Mouse (Mus musculus) liver, adult 2 months (tissue): ENCODE results near the gene Slc39a11. TPM values are rescaled to one million over a fixed set of nuclear protein-coding genes. Genes with fewer than 3 reads are reported as not detected.

Experiments
- DNase-seq: peaks from one replicate; pipeline ENCODE4 v3.0.0-alpha.2; 2011; ENCODE audit warnings: low read depth, low spot score; ENCODE audit errors: extremely low read depth
- H3K27ac ChIP-seq: fragments of 200-500 bp; replicated peaks from 2 replicates; pipeline ENCODE4 v1.5.1; 2012; ENCODE audit warnings: low read depth, mild to moderate bottlenecking, control low read depth, inconsistent platforms, low read length; ENCODE audit not compliant: insufficient read depth
- H3K27me3 ChIP-seq: fragments of 200-500 bp; 2 replicates; pipeline ENCODE4 v1.6.1; 2012; ENCODE audit warnings: mild to moderate bottlenecking, moderate library complexity, low read length, inconsistent platforms; ENCODE audit not compliant: control insufficient read depth, insufficient read depth
- H3K36me3 ChIP-seq: fragments of 200-500 bp; 2 replicates; pipeline ENCODE4 v1.6.1; 2012; ENCODE audit warnings: low read length, inconsistent platforms; ENCODE audit not compliant: control insufficient read depth, insufficient read depth
- H3K4me1 ChIP-seq: fragments of 200-500 bp; 2 replicates; pipeline ENCODE4 v1.6.1; 2011; ENCODE audit warnings: low read length; ENCODE audit not compliant: control insufficient read depth, insufficient read depth
- H3K4me3 ChIP-seq: fragments of 200-500 bp; 2 replicates; pipeline ENCODE4 v1.5.1; 2011; ENCODE audit warnings: low read depth, mild to moderate bottlenecking, control low read depth, low read length, moderate library complexity; ENCODE audit not compliant: insufficient read depth
- H3K79me2 ChIP-seq: fragments of 200-500 bp; 2 replicates; pipeline ENCODE4 v1.6.1; 2012; ENCODE audit warnings: inconsistent platforms, mild to moderate bottlenecking, low read length, moderate library complexity; ENCODE audit not compliant: control insufficient read depth, insufficient read depth
- H3K9ac ChIP-seq: fragments of 200-500 bp; 2 replicates; pipeline ENCODE4 v1.6.1; 2012; ENCODE audit warnings: low read depth, mild to moderate bottlenecking, control low read depth, inconsistent platforms, low read length
- CTCF ChIP-seq: fragments of 200-500 bp; IDR thresholded peaks from 2 replicates; pipeline ENCODE4 v1.5.1; 2011; ENCODE audit warnings: low read depth, low read length, control low read depth
- POLR2A ChIP-seq: fragments of 200-500 bp; IDR thresholded peaks from 2 replicates; pipeline ENCODE4 v1.6.1; 2011; ENCODE audit warnings: low read length, control low read depth; ENCODE audit not compliant: insufficient read depth; ENCODE audit errors: extremely low read depth
- WGBS: fragments of 180-500 bp; shearing (Covaris S2); methylation state at CpG from one replicate; pipeline ENCODE4 v1.1.7; 2018; 5-methylcytosine and 5-hydroxymethylcytosine counted together
- polyA plus RNA-seq: library from polyadenylated mRNA; depleted of rRNA; stranded (reverse); fragments of >200 nt; gene quantifications from 2 replicates; pipeline ENCODE4 v1.2.3, GENCODE M21; 2012
- total RNA-seq: library from RNA; depleted of rRNA; stranded (reverse); fragments of >200 nt; gene quantifications from 2 replicates; pipeline ENCODE4 v1.2.3, GENCODE M21; 2014

Slc39a11 gene
- total and polyA plus RNA-seq, 2 experiments, result 18.8 to 22.8 TPM

GRCm38 (mm10) chr11:113533931-113534330 is 115.9 kb downstream of the Slc39a11 start:
- DNase-seq, result no peak
- no peaks in the 10 kb centered on the region for H3K27me3 ChIP-seq
- no peak overlapping the region for H3K4me3 ChIP-seq
- 85% methylated on average over 7 of the region's 7 CpGs for WGBS
- H3K79me2 ChIP-seq, result no peaks in the 10 kb centered on the region
- no peak overlapping the region for H3K9ac ChIP-seq
- H3K36me3 ChIP-seq, result no peaks in the 10 kb centered on the region
- TF ChIP-seq CTCF (no peak), POLR2A (no peak)
- H3K4me1 ChIP-seq, result no peaks in the 10 kb centered on the region
- H3K27ac ChIP-seq, result no peak overlapping the region

- Histone ChIP-seq H3K27ac (no peak overlapping the region), H3K36me3 (no peaks in the 10 kb centered on the region), H3K4me1 (0 out of 2 replicates have a peak, but pooled peaks cover 3% of the 10 kb centered on the region), H3K27me3 (no peaks in the 10 kb centered on the region), H3K9ac (no peak overlapping the region), H3K4me3 (no peak overlapping the region), H3K79me2 (no peaks in the 10 kb centered on the region)
- peak; percentile 89 for DNase-seq
- TF ChIP-seq CTCF (no peak), POLR2A (no peak)
- WGBS, result 28% methylated on average over 3 of the region's 3 CpGs
Observed at GRCm38 (mm10) chr11:113528391-113528790, 121.5 kb downstream of the Slc39a11 start.

GRCm38 (mm10) chr11:113525731-113526130 is 124.1 kb downstream of the Slc39a11 start:
- Histone ChIP-seq H3K9ac (no peak overlapping the region), H3K27ac (no peak overlapping the region), H3K4me1 (0 out of 2 replicates have a peak, but pooled peaks cover 3% of the 10 kb centered on the region), H3K4me3 (no peak overlapping the region), H3K27me3 (no peaks in the 10 kb centered on the region), H3K36me3 (no peaks in the 10 kb centered on the region), H3K79me2 (no peaks in the 10 kb centered on the region)
- WGBS, result 32% methylated on average over 18 of the region's 18 CpGs
- DNase-seq, result peak; percentile 61
- TF ChIP-seq CTCF, result no peak
- TF ChIP-seq POLR2A, result no peak

GRCm38 (mm10) chr11:113522726-113523125 is 127.2 kb downstream of the Slc39a11 start:
- 0 out of 2 replicates have a peak, but pooled peaks cover 3% of the 10 kb centered on the region for H3K4me1 ChIP-seq
- 88% methylated on average over 4 of the region's 4 CpGs for WGBS
- no peaks in the 10 kb centered on the region for H3K27me3 ChIP-seq
- no peak overlapping the region for H3K4me3 ChIP-seq
- H3K9ac ChIP-seq, result no peak overlapping the region
- H3K36me3 ChIP-seq, result no peaks in the 10 kb centered on the region
- no peak for DNase-seq
- no peaks in the 10 kb centered on the region for H3K79me2 ChIP-seq
- TF ChIP-seq POLR2A, result no peak
- TF ChIP-seq CTCF, result no peak
- no peak overlapping the region for H3K27ac ChIP-seq

- 0 out of 2 replicates have a peak, but pooled peaks cover 3% of the 10 kb centered on the region for H3K4me1 ChIP-seq
- H3K9ac ChIP-seq, result no peak overlapping the region
- no peaks in the 10 kb centered on the region for H3K79me2 ChIP-seq
- no peak for TF ChIP-seq CTCF
- TF ChIP-seq POLR2A, result no peak
- no peaks in the 10 kb centered on the region for H3K36me3 ChIP-seq
- WGBS, result 88% methylated on average over 20 of the region's 20 CpGs
- H3K27me3 ChIP-seq, result no peaks in the 10 kb centered on the region
- DNase-seq, result no peak
- no peak overlapping the region for H3K27ac ChIP-seq
- no peak overlapping the region for H3K4me3 ChIP-seq
Observed at GRCm38 (mm10) chr11:113521469-113522190, 128.2 kb downstream of the Slc39a11 start.

- no peak for DNase-seq
- Histone ChIP-seq H3K4me3 (no peak overlapping the region), H3K79me2 (no peaks in the 10 kb centered on the region), H3K9ac (no peak overlapping the region), H3K27me3 (no peaks in the 10 kb centered on the region), H3K36me3 (no peaks in the 10 kb centered on the region), H3K27ac (no peak overlapping the region), H3K4me1 (0 out of 2 replicates have a peak, but pooled peaks cover 2% of the 10 kb centered on the region)
- TF ChIP-seq CTCF, result no peak
- TF ChIP-seq POLR2A, result no peak
- 91% methylated on average over 17 of the region's 17 CpGs for WGBS
Observed at GRCm38 (mm10) chr11:113520851-113521461, 128.9 kb downstream of the Slc39a11 start.
